Mouse (Mus musculus): ENCODE data around the gene Rps6ka6. TPM values are rescaled to one million over a fixed set of nuclear protein-coding genes. Genes with fewer than 3 reads are reported as not detected.

The Rps6ka6 gene
- total RNA-seq (2021): 1 to 10 TPM; 1.5 to 1.8 TPM

- DNase-seq: no peak
These were observed at the start of gene Rps6ka6 for GRCm38 (mm10) chrX:111537859-111538258. TSS of gene Rps6ka6 (minus strand) at chrX:111537959.

- no peak for DNase-seq
These were observed 39.3 kb upstream of the Rps6ka6 start for GRCm38 (mm10) chrX:111577044-111577443.

GRCm38 (mm10) chrX:111518206-111518605, 19.6 kb downstream of the Rps6ka6 start:
- no peak for DNase-seq

- DNase-seq: no peak
These were observed 74.1 kb downstream of the Rps6ka6 start for GRCm38 (mm10) chrX:111463565-111464093.

GRCm38 (mm10) chrX:111462833-111463564, 74.8 kb downstream of the Rps6ka6 start:
- DNase-seq: peak; percentile 38

GRCm38 (mm10) chrX:111462495-111462832, 75.3 kb downstream of the Rps6ka6 start:
- peak; percentile 6 for DNase-seq

GRCm38 (mm10) chrX:111462092-111462491, 75.7 kb downstream of the Rps6ka6 start:
- DNase-seq: no peak

GRCm38 (mm10) chrX:111460166-111460565, 77.6 kb downstream of the Rps6ka6 start:
- no peak for DNase-seq

GRCm38 (mm10) chrX:111436571-111436970, 101.2 kb downstream of the Rps6ka6 start:
- no peak for DNase-seq

- no peak for DNase-seq
These were observed 123.0 kb downstream of the Rps6ka6 start for GRCm38 (mm10) chrX:111414775-111415174.

- DNase-seq: no peak
These were observed 132.9 kb downstream of the Rps6ka6 start for GRCm38 (mm10) chrX:111404816-111405215.

GRCm38 (mm10) chrX:111377020-111377419, 160.7 kb downstream of the Rps6ka6 start:
- no peak for DNase-seq

- DNase-seq: no peak
These were observed 163.6 kb downstream of the Rps6ka6 start for GRCm38 (mm10) chrX:111374177-111374576.

Other genes with a start within 250 kb of the Rps6ka6 start
- gene Hdx, start 159.1 kb upstream of the Rps6ka6 start, total RNA-seq (2021): under 1 TPM; 0.70 to 0.88 TPM